ENCODE assay signal across 10 mouse cellular contexts in the genomic region with DNA sequence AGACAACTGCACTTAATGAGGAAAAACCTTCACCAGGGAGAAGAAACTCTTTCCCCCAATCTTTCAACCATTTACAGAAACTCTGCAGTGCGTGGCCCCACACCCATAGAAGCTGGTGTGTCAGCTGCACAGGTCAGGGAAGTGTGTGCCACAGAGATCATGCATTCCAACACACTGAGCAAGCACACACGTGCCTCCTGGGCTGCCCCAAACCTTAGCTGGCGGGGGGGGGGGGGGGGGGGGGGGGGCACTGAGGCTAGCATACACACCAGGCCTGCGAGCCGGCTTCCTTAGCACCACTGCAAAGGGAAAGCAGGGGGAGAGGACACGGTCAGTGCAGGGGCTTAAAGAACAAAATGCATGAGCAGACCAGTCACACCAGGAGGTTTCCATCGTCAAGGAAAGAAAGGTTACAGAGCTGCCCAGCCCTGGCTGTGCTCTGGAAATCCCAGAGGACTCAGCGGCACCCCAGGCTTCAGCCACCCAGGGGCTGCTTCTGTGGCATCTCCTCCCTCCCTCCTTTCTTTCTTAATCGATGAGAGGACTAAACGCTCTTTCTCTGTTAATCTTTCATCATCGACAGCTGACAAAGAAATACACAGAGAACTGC. TPM values are rescaled to one million over a fixed set of nuclear protein-coding genes. Genes with fewer than 3 reads are reported as not detected.
DNase-seq lines count a peak whose midpoint lies in the region; ATAC-seq and TF ChIP-seq lines count a peak whose summit lies in the region.
"Had no signal": no experiment of that assay in that cellular context is flagged by ENCODE, and none has a peak within 500 bp of the region (broad histone marks: within the 10 kb centered on the region; RNA-seq: fewer than 3 reads in every experiment).

No protein-coding gene starts in this region.

- ATAC-seq in hindbrain, postnatal 0 days = peak; percentile 27; the same call in 1 of the 2 replicates
- ATAC-seq in stomach, postnatal 0 days (ENCODE audit: low FRiP score, low TSS enrichment) = peak; percentile 79
- no peak for ATAC-seq in frontal cortex, adult (ENCODE audit: low TSS enrichment)
- ATAC-seq: liver, embryonic 12.5 days had no signal

- no peak overlapping the region for H3K27ac ChIP-seq in hindbrain, postnatal 0 days
- peak overlapping the region; percentile 56; the same call in 1 of the 2 replicates for H3K27ac ChIP-seq in stomach, postnatal 0 days (replicated peaks)
- H3K27ac ChIP-seq: embryonic facial prominence, embryonic 15.5 days; liver, embryonic 12.5 days had no signal

- TF ChIP-seq EP300 in stomach, postnatal 0 days (optimal IDR thresholded peaks at IDR 0.05) = no peak

- no peaks in the 10 kb centered on the region for H3K9me3 ChIP-seq in hindbrain, postnatal 0 days (ENCODE audit: low read length)
- no peaks in the 10 kb centered on the region for H3K9me3 ChIP-seq in stomach, postnatal 0 days (ENCODE audit: control insufficient read depth, low read length)
- H3K9me3 ChIP-seq: embryonic facial prominence, embryonic 15.5 days; liver, embryonic 12.5 days had no signal

- no peaks in the 10 kb centered on the region for H3K27me3 ChIP-seq in hindbrain, postnatal 0 days (ENCODE audit: insufficient read depth, low read length)
- H3K27me3 ChIP-seq in stomach, postnatal 0 days (ENCODE audit: control insufficient read depth, insufficient read depth, low read length) = no peaks in the 10 kb centered on the region
- H3K27me3 ChIP-seq: embryonic facial prominence, embryonic 15.5 days; liver, embryonic 12.5 days had no signal

- H3K4me1 ChIP-seq in hindbrain, postnatal 0 days (ENCODE audit: insufficient read depth, low read length) = no peaks in the 10 kb centered on the region
- 0 out of 2 replicates have a peak, but pooled peaks cover 8% of the 10 kb centered on the region for H3K4me1 ChIP-seq in stomach, postnatal 0 days (replicated peaks; ENCODE audit: control insufficient read depth, insufficient read depth)

- peak; percentile 84 for DNase-seq in heart, adult 11 months
- DNase-seq in heart, postnatal 25 days (ENCODE audit: low spot score) = no peak
- DNase-seq in urinary bladder, postnatal 25 days (ENCODE audit: low spot score) = peak; percentile 13
- DNase-seq in urinary bladder, postnatal 10 days (ENCODE audit: low spot score) = no peak
- no peak for DNase-seq in hindbrain, postnatal 0 days (ENCODE audit: low spot score)
- DNase-seq in stomach, postnatal 0 days (ENCODE audit: low spot score) = peak; percentile 49
- no peak for DNase-seq in layer of hippocampus, postnatal 25 days (ENCODE audit: extremely low spot score in 1 of 2, low spot score in 1 of 2)

- TF ChIP-seq CTCF in hindbrain, postnatal 0 days (IDR thresholded peaks at IDR 0.05; ENCODE audit: low read depth) = no peak
- no peak for TF ChIP-seq CTCF in stomach, postnatal 0 days (IDR thresholded peaks at IDR 0.05; ENCODE audit: low read depth)

- no peaks in the 10 kb centered on the region for H3K36me3 ChIP-seq in hindbrain, postnatal 0 days (ENCODE audit: insufficient read depth, low read length)
- H3K36me3 ChIP-seq in stomach, postnatal 0 days (ENCODE audit: control insufficient read depth, insufficient read depth, low read length) = no peaks in the 10 kb centered on the region

- peak overlapping the region; percentile 23; the same call in 1 of the 2 replicates for H3K4me2 ChIP-seq in hindbrain, postnatal 0 days (ENCODE audit: low read depth, low read length)
- peak overlapping the region; percentile 8; the same call in 1 of the 2 replicates for H3K4me2 ChIP-seq in stomach, postnatal 0 days (replicated peaks; ENCODE audit: low read depth)
- H3K4me2 ChIP-seq: embryonic facial prominence, embryonic 15.5 days; liver, embryonic 12.5 days had no signal

- intact Hi-C loops in heart, postnatal 25 days (cut with DNase I) = no loop called here

- 15% methylated on average over 11 of the region's 11 CpGs for WGBS in hindbrain, postnatal 0 days
- WGBS in stomach, postnatal 0 days = 16% methylated on average over 10 of the region's 11 CpGs

- no peak overlapping the region for H3K4me3 ChIP-seq in hindbrain, postnatal 0 days (ENCODE audit: low read length)
- no peak overlapping the region for H3K4me3 ChIP-seq in stomach, postnatal 0 days (ENCODE audit: low read depth, low read length)
- H3K4me3 ChIP-seq: embryonic facial prominence, embryonic 15.5 days; liver, embryonic 12.5 days had no signal

- no peak overlapping the region for H3K9ac ChIP-seq in hindbrain, postnatal 0 days (replicated peaks; ENCODE audit: low read length)
- H3K9ac ChIP-seq in stomach, postnatal 0 days (ENCODE audit: low read length) = no peak overlapping the region
- H3K9ac ChIP-seq: embryonic facial prominence, embryonic 15.5 days; liver, embryonic 12.5 days had no signal

RNA-seq across cellular contexts. Expression of a gene that starts 11.3 kb away (rescaled TPM):
- 1 to 10 TPM; 5.1 to 9.7 TPM for total RNA-seq in heart, postnatal 25 days (2021)
- 15.8 and 19.1 TPM in 2 replicates for total RNA-seq in hindbrain, postnatal 0 days (2014; rRNA removed)
- 7.7 and 8.2 TPM in 2 replicates for polyA plus RNA-seq in hindbrain, postnatal 0 days (2015; fragmentation: Nextera tagmentation; extraction: Ambion mirVana)
- polyA plus RNA-seq in stomach, postnatal 0 days (2015; fragmentation: Nextera tagmentation; extraction: Ambion mirVana) = 32.4 and 34.6 TPM in 2 replicates
- under 1 TPM; 0.33 to 0.42 TPM for total RNA-seq in layer of hippocampus, postnatal 25 days (2021)

Comparison
In these comparisons a context has a peak if more than half of its experiments do, and no peak if none do; other contexts are left out.
1. DNase-seq: peak in heart, adult 11 months (single experiment), urinary bladder, postnatal 25 days (single experiment) and stomach, postnatal 0 days (single experiment); none in heart, postnatal 25 days (single experiment), urinary bladder, postnatal 10 days (single experiment), hindbrain, postnatal 0 days (single experiment) and layer of hippocampus, postnatal 25 days (0 of 2).
2. RNA of a gene that starts 11.3 kb away (total RNA-seq): 15.8 to 19.1 TPM in hindbrain, postnatal 0 days and 5.1 to 9.7 TPM in heart, postnatal 25 days; 0.33 to 0.42 TPM in layer of hippocampus, postnatal 25 days; every median in the first group is over 4 times any median in the second.